Mouse (Mus musculus): ENCODE results near the gene Gm49380. TPM values are rescaled to one million over a fixed set of nuclear protein-coding genes. Genes with fewer than 3 reads are reported as not detected.

Gm49380 gene
- total RNA-seq, 1 experiment from 2014 or later, result not detected

- peak; percentile 78 for ATAC-seq (replicated peaks; ENCODE audit: low read depth, poor library complexity, severe bottlenecking)
Observed at GRCm38 (mm10) chr9:44094737-44095136, 18.6 kb downstream of the Gm49380 start.

- ATAC-seq (replicated peaks; ENCODE audit: low read depth, poor library complexity, severe bottlenecking), result peak; percentile 64
Observed at GRCm38 (mm10) chr9:44093612-44094503, 19.4 kb downstream of the Gm49380 start.

- ATAC-seq (replicated peaks; ENCODE audit: low read depth, poor library complexity, severe bottlenecking), result peak; percentile 45
Observed at GRCm38 (mm10) chr9:44088877-44089608, 24.3 kb downstream of the Gm49380 start.

GRCm38 (mm10) chr9:44087761-44088455 is 25.4 kb downstream of the Gm49380 start:
- ATAC-seq (replicated peaks; ENCODE audit: low read depth, poor library complexity, severe bottlenecking), result no peak

GRCm38 (mm10) chr9:44086960-44087359 is 26.3 kb downstream of the Gm49380 start:
- ATAC-seq (replicated peaks; ENCODE audit: low read depth, poor library complexity, severe bottlenecking), result no peak

- ATAC-seq (replicated peaks; ENCODE audit: low read depth, poor library complexity, severe bottlenecking), result no peak
Observed at GRCm38 (mm10) chr9:44085741-44086665, 27.3 kb downstream of the Gm49380 start.

GRCm38 (mm10) chr9:44085276-44085675 is 28.0 kb downstream of the Gm49380 start:
- ATAC-seq (replicated peaks; ENCODE audit: low read depth, poor library complexity, severe bottlenecking), result no peak

- peak; percentile 46 for ATAC-seq (replicated peaks; ENCODE audit: low read depth, poor library complexity, severe bottlenecking)
Observed at GRCm38 (mm10) chr9:44084659-44085229, 28.6 kb downstream of the Gm49380 start.

- ATAC-seq (replicated peaks; ENCODE audit: low read depth, poor library complexity, severe bottlenecking), result peak; percentile 7; the same call in 1 of the 2 replicates
Observed at GRCm38 (mm10) chr9:44084236-44084635, 29.1 kb downstream of the Gm49380 start.

- ATAC-seq (replicated peaks; ENCODE audit: low read depth, poor library complexity, severe bottlenecking), result no peak
Observed at GRCm38 (mm10) chr9:44083392-44084121, 29.7 kb downstream of the Gm49380 start.

- no peak for ATAC-seq (replicated peaks; ENCODE audit: low read depth, poor library complexity, severe bottlenecking)
Observed at GRCm38 (mm10) chr9:44082266-44082665, 31.0 kb downstream of the Gm49380 start.

GRCm38 (mm10) chr9:44081581-44081980 is 31.7 kb downstream of the Gm49380 start:
- ATAC-seq (replicated peaks; ENCODE audit: low read depth, poor library complexity, severe bottlenecking), result no peak

GRCm38 (mm10) chr9:44080953-44081352 is 32.3 kb downstream of the Gm49380 start:
- ATAC-seq (replicated peaks; ENCODE audit: low read depth, poor library complexity, severe bottlenecking), result no peak

- no peak for ATAC-seq (replicated peaks; ENCODE audit: low read depth, poor library complexity, severe bottlenecking)
Observed at GRCm38 (mm10) chr9:44079997-44080780, 33.1 kb downstream of the Gm49380 start.

GRCm38 (mm10) chr9:44078955-44079756 is 34.1 kb downstream of the Gm49380 start:
- ATAC-seq (replicated peaks; ENCODE audit: low read depth, poor library complexity, severe bottlenecking), result peak; percentile 30

- no peak for ATAC-seq (replicated peaks; ENCODE audit: low read depth, poor library complexity, severe bottlenecking)
Observed at GRCm38 (mm10) chr9:44078136-44078797, 35.0 kb downstream of the Gm49380 start.
